Mouse (Mus musculus) urinary bladder, adult 18-20 months (tissue): ENCODE results near the gene Clca3a1.

Experiments used
- DNase-seq, 2 experiments: peaks; one replicate each; pipeline ENCODE4 v3.0.0; 2022; ENCODE audit warnings: low spot score in 2 of 2, mixed read lengths in 2 of 2

Gene Clca3a1

GRCm38 (mm10) chr3:144719088-144719900 lies 41.5 kb downstream of the Clca3a1 start:
- DNase-seq: peak; percentile 50 to 72

- no peak for DNase-seq
These were observed 42.1 kb downstream of the Clca3a1 start for GRCm38 (mm10) chr3:144718706-144719087.

DNA sequence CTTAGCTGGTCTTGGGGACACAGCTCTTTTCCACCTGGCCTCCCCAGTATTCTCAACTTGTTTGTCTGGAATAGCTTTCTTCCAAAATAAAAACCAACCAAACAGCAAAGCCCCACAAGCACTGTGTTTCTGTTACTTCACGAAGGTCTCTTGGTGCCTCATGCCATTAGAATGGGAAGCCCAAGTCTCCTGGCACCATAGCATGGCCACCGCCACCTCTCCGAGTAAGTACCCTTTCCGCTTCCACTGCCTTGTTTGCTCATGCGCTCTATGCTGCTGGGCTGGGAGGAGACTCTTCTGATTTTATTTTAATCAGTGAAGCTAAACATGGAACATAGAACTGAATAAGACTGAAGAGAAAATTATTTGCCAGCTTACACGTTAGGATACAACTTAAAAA lies 42.9 kb downstream of the Clca3a1 start:
- no peak for DNase-seq

- DNase-seq: no peak
These were observed 43.7 kb downstream of the Clca3a1 start for GRCm38 (mm10) chr3:144717121-144717520.

GRCm38 (mm10) chr3:144715901-144716300 lies 44.9 kb downstream of the Clca3a1 start:
- no peak for DNase-seq

GRCm38 (mm10) chr3:144715033-144715432 lies 45.7 kb downstream of the Clca3a1 start:
- DNase-seq: no peak

GRCm38 (mm10) chr3:144714606-144715005 lies 46.2 kb downstream of the Clca3a1 start:
- DNase-seq: no peak

GRCm38 (mm10) chr3:144714126-144714525 lies 46.7 kb downstream of the Clca3a1 start:
- DNase-seq: no peak

- DNase-seq: no peak
These were observed 49.1 kb downstream of the Clca3a1 start for GRCm38 (mm10) chr3:144711607-144712206.

GRCm38 (mm10) chr3:144708612-144709011 lies 52.2 kb downstream of the Clca3a1 start:
- no peak for DNase-seq

DNA sequence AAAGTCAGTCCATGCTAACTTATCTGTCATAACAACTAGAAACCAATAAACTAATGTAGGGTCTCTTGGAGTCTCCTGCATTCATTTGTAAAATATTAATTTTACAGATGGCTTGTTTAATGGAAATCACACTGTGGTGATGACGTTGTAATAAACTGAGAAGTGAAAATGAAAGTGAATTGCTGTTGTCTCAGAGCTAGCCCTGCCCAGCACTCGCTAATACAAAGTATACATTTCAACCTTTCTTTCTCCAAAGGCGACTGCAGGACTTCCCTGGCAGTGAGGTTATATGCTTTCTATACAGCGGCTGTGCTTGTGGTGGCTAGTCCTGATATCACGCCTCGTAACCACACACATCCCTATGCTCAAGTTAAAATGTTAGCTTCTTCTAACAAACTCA lies 56.8 kb downstream of the Clca3a1 start:
- DNase-seq: no peak

DNA sequence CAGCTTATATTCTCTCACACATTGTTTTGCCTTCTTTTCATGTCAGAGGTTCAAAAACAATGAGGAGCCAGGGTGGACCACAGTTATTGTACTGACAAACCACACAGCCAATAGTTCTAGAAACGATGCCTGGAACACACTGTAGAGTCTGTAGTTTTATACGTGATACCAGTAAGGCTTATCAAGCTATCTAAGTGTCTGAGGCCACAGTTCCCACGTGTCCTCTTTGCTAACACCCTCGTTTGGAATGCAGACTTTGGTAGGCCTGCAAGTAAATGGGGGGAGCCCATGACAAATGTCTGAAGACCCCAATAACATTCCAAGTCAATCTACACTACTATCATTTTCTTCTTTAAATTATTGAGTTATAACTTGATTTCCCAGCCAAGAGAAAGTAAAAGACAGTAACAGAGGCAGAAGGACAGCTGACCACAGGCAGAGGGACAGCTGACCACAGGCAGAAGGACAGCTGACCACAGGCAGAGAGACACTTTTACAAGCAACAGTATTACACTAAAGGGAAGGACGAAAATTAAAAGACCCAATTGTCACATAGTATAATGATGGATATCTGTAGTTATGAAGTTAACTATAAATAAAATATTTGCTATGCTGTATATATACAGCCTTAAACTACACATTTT lies 61.9 kb downstream of the Clca3a1 start:
- no peak for DNase-seq

- no peak for DNase-seq
These were observed 62.8 kb downstream of the Clca3a1 start for GRCm38 (mm10) chr3:144697942-144698341.

GRCm38 (mm10) chr3:144697154-144697553 lies 63.6 kb downstream of the Clca3a1 start:
- no peak for DNase-seq

DNA sequence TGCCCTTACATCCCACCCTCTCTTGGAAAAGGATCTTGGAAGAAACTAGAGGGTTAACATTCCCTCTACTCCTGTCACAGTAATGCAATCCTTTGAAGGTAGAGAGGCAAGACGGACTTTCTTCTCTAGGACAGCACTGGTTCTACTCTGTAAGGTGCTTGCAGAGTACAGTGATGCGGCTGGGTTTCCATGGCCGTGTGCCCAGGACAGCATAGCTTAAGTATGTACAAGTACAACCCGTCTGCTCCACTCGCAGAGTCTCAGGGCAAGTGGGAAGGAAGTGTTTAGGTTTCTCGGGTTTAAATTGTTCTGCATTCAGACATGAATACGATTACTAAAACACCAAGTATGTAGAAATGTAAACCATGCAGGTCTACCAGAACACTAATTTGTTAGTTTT lies 65.8 kb downstream of the Clca3a1 start:
- DNase-seq: no peak

DNA sequence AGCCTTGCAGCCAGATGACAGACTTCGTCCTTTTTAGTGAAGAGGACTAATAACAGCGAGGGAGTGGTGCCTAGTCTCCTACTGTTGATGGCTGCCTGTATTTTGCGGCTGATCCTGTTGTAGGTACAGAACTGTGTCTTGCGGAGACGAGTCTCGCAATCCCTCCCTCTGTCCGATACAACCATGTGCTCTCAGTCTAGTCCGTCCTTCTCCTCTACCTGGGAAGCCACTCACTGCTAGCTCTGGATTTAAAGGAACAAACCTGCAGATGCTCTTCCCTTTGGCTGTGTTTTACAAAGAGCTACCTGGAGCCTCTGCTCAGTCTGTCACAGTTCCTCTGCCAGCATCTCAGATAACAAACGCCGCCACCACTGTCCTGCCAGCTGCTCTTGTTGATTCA lies 66.7 kb downstream of the Clca3a1 start:
- no peak for DNase-seq

- no peak for DNase-seq
These were observed 68.7 kb downstream of the Clca3a1 start for GRCm38 (mm10) chr3:144692052-144692451.

- DNase-seq: no peak
These were observed 71.5 kb downstream of the Clca3a1 start for GRCm38 (mm10) chr3:144689236-144689635.

DNA sequence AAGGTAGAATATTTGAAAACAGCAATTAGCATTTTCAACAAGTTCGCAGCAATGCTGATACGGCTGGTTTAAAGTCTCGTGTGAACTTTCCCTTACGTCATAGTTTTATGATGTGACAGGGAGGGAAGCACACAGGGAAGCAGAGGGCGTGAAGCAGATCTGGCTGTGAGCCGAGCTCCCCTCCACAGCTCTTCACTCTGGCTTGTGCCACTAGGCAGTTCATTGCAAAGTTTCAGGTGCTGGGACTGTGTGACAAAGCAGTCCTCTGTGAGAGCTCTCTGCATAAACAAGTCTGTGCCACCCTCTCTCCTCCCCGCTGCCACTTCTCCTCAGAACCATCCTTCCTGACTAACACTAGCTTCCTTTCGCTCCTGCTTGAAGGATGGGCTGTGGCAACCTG lies 72.5 kb downstream of the Clca3a1 start:
- no peak for DNase-seq

GRCm38 (mm10) chr3:144687618-144688017 lies 73.2 kb downstream of the Clca3a1 start:
- no peak for DNase-seq

- DNase-seq: no peak
These were observed 74.6 kb downstream of the Clca3a1 start for GRCm38 (mm10) chr3:144686146-144686545.

- no peak for DNase-seq
These were observed 77.5 kb downstream of the Clca3a1 start for GRCm38 (mm10) chr3:144683136-144683814.
